Mouse (Mus musculus): ENCODE results near the gene Muc15. TPM values are rescaled to one million over a fixed set of nuclear protein-coding genes. Genes with fewer than 3 reads are reported as not detected.

Gene Muc15
- polyA plus RNA-seq (2015; fragmentation: Nextera tagmentation; extraction: Ambion mirVana): 6.8 and 7.2 TPM in 2 replicates

DNA sequence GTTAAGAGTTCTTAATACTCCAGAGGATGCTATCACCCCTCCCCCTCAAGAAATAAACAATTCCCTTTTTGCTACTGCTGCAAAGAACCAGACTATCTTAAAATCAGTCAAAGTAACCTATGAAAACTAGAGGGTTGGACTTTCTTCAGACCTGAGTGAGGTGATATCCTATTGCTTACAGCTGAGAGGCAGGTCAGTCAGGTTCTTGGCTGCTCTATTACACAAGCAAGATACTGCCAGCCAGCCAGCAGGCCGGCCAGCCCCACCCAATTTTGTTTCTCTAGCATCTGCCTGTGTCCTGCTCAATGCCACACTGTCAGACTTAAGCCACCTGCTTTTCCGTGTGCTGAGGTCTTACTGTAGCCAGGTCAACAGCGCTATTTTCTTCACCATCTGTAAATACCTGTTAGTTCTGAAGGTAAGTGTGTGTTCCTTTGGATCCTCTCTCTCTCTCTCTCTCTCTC, at the start of gene Muc15:
Gene Muc15, plus strand, starts transcription at position 51 of the 464 bp plus-strand sequence.
- no peak for TF ChIP-seq CTCF (IDR thresholded peaks at IDR 0.05; ENCODE audit: low read depth)
- no peak for TF ChIP-seq EP300 (optimal IDR thresholded peaks at IDR 0.05)
- Histone ChIP-seq H3K4me3 (ENCODE audit: low read depth, low read length) (no peak within 1 kb of the TSS), H3K4me2 (replicated peaks; ENCODE audit: low read depth) (no peak within 1 kb of the TSS), H3K36me3 (ENCODE audit: control insufficient read depth, insufficient read depth, low read length) (no peaks in the 10 kb centered on the region), H3K4me1 (replicated peaks; ENCODE audit: control insufficient read depth, insufficient read depth) (no peaks in the 10 kb centered on the region), H3K9me3 (ENCODE audit: control insufficient read depth, low read length) (no peaks in the 10 kb centered on the region), H3K9ac (ENCODE audit: low read length) (no peak within 1 kb of the TSS), H3K27me3 (ENCODE audit: control insufficient read depth, insufficient read depth, low read length) (no peaks in the 10 kb centered on the region), H3K27ac (replicated peaks) (no peak within 1 kb of the TSS)
- no peak for DNase-seq (ENCODE audit: low spot score)
- 44% methylated on average over 3 of the region's 3 CpGs for WGBS
- ATAC-seq (ENCODE audit: low FRiP score, low TSS enrichment): peak; percentile 42; the same call in 1 of the 2 replicates

GRCm38 (mm10) chr2:110709436-110709835, 11.7 kb upstream of the Muc15 start:
- Histone ChIP-seq H3K4me2 (replicated peaks; ENCODE audit: low read depth) (no peak overlapping the region), H3K27me3 (ENCODE audit: control insufficient read depth, insufficient read depth, low read length) (no peaks in the 10 kb centered on the region), H3K9ac (ENCODE audit: low read length) (no peak overlapping the region), H3K4me1 (replicated peaks; ENCODE audit: control insufficient read depth, insufficient read depth) (no peaks in the 10 kb centered on the region), H3K36me3 (ENCODE audit: control insufficient read depth, insufficient read depth, low read length) (no peaks in the 10 kb centered on the region), H3K27ac (replicated peaks) (peak overlapping the region; percentile 53; the same call in 1 of the 2 replicates), H3K4me3 (ENCODE audit: low read depth, low read length) (no peak overlapping the region), H3K9me3 (ENCODE audit: control insufficient read depth, low read length) (no peaks in the 10 kb centered on the region)
- WGBS: 86% methylated on average over 3 of the region's 3 CpGs
- no peak for TF ChIP-seq EP300 (optimal IDR thresholded peaks at IDR 0.05)
- TF ChIP-seq CTCF (IDR thresholded peaks at IDR 0.05; ENCODE audit: low read depth): no peak
- ATAC-seq (ENCODE audit: low FRiP score, low TSS enrichment) (no peak), DNase-seq (ENCODE audit: low spot score) (no peak)

DNA sequence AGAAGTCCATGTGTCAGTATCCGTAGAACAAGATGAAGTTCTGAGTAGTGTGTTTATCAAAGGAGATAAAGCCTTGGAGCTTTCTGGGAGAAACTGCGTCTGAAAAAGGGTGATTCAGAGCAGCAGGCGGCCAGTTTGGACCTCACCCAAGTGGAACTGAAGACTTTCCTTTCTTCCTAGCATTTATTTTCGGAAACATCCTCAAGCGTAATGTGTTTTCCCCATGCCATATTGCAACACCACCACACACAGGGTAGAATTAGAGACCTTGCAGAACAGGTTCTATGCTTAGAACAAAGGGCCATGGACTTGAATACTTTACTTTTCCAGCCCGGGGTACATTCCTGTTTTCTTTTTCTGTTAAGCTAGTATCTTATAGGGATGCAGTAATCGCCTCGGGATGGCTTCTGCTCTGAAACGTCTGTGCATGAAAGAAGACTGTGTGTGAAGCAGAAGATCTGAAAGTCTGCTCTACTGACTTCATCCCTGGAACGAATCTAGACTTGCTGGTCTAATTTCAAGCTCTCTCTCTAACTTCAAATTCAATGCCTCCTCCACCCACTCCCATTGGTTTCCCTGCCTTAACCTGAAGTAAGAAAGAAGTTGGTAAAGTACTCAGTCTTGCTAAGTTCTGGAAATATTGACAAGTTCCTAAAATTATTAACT, 11.0 kb upstream of the Muc15 start:
- WGBS: 35% methylated on average over 10 of the region's 10 CpGs
- no peak; the same call in 1 of the 2 replicates for ATAC-seq (ENCODE audit: low FRiP score, low TSS enrichment)
- Histone ChIP-seq H3K36me3 (ENCODE audit: control insufficient read depth, insufficient read depth, low read length) (no peaks in the 10 kb centered on the region), H3K27ac (replicated peaks) (peak overlapping the region; percentile 53; the same call in 1 of the 2 replicates), H3K4me3 (ENCODE audit: low read depth, low read length) (no peak overlapping the region), H3K9ac (ENCODE audit: low read length) (no peak overlapping the region), H3K9me3 (ENCODE audit: control insufficient read depth, low read length) (no peaks in the 10 kb centered on the region), H3K27me3 (ENCODE audit: control insufficient read depth, insufficient read depth, low read length) (no peaks in the 10 kb centered on the region), H3K4me1 (replicated peaks; ENCODE audit: control insufficient read depth, insufficient read depth) (no peaks in the 10 kb centered on the region), H3K4me2 (replicated peaks; ENCODE audit: low read depth) (no peak overlapping the region)
- DNase-seq (ENCODE audit: low spot score): no peak
- TF ChIP-seq EP300 (optimal IDR thresholded peaks at IDR 0.05): peak; percentile 66
- TF ChIP-seq CTCF (IDR thresholded peaks at IDR 0.05; ENCODE audit: low read depth): no peak

DNA sequence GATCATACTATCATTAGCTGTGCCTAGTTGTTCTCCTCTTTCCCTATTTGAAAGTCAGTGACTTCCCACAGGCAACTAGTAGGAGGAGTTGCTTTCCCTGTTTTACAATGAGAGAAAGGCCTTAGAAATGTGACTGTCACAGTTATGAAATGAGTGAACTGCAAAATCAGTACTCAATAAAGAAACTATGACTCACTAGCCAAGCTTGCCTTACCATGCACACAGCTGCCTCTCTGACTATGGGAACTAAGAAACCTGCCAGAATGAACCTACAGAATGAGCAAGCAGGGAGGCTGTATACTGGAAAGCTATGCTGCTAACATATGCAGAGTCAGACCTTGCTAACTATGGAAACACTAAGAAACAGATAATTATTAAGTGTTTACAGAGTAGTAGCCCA, 2.1 kb upstream of the Muc15 start:
- no peaks in the 10 kb centered on the region for H3K27me3 ChIP-seq (ENCODE audit: control insufficient read depth, insufficient read depth, low read length)

GRCm38 (mm10) chr2:110722208-110722607, 1.1 kb downstream of the Muc15 start:
- no peaks in the 10 kb centered on the region for H3K4me1 ChIP-seq (replicated peaks; ENCODE audit: control insufficient read depth, insufficient read depth)
- no peak for ATAC-seq (ENCODE audit: low FRiP score, low TSS enrichment)
- 76% methylated on average over 1 of the region's 1 CpGs for WGBS

More for the DNA sequence above, 2.1 kb upstream of the Muc15 start:
- TF ChIP-seq CTCF (IDR thresholded peaks at IDR 0.05; ENCODE audit: low read depth): no peak
- TF ChIP-seq EP300 (optimal IDR thresholded peaks at IDR 0.05): no peak
- H3K4me3 ChIP-seq (ENCODE audit: low read depth, low read length): no peak overlapping the region
- no peaks in the 10 kb centered on the region for H3K36me3 ChIP-seq (ENCODE audit: control insufficient read depth, insufficient read depth, low read length)
- no peak overlapping the region for H3K4me2 ChIP-seq (replicated peaks; ENCODE audit: low read depth)
- ATAC-seq (ENCODE audit: low FRiP score, low TSS enrichment): no peak
- DNase-seq (ENCODE audit: low spot score): no peak
- H3K27ac ChIP-seq (replicated peaks): no peak overlapping the region
- H3K4me1 ChIP-seq (replicated peaks; ENCODE audit: control insufficient read depth, insufficient read depth): no peaks in the 10 kb centered on the region
- H3K9me3 ChIP-seq (ENCODE audit: control insufficient read depth, low read length): no peaks in the 10 kb centered on the region
- no peak overlapping the region for H3K9ac ChIP-seq (ENCODE audit: low read length)

DNA sequence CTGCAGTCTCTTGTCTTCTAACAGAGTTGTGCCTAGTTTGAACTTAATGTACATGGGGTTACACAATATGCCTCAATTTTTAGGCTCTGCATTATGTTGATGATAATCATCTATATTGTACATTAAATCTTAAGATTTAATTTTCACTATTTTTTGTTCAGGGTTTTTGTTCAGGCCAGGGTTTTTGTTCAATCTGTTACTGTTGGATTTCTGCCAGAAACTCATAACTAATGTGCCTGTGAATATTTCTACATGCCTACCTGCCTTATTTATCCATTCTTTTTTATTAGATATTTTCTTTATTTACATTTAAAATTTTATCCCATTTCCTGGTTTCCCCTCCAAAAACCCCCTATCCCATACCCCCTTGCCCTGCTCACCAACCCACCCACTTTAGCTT, 5.0 kb downstream of the Muc15 start:
- H3K9ac ChIP-seq (ENCODE audit: low read length): no peak overlapping the region
- no peak overlapping the region for H3K27ac ChIP-seq (replicated peaks)
- H3K4me1 ChIP-seq (replicated peaks; ENCODE audit: control insufficient read depth, insufficient read depth): no peaks in the 10 kb centered on the region
- DNase-seq (ENCODE audit: low spot score) (no peak), ATAC-seq (ENCODE audit: low FRiP score, low TSS enrichment) (no peak)
- H3K36me3 ChIP-seq (ENCODE audit: control insufficient read depth, insufficient read depth, low read length): no peaks in the 10 kb centered on the region
- H3K4me3 ChIP-seq (ENCODE audit: low read depth, low read length): no peak overlapping the region
- no peak overlapping the region for H3K4me2 ChIP-seq (replicated peaks; ENCODE audit: low read depth)
- TF ChIP-seq CTCF (IDR thresholded peaks at IDR 0.05; ENCODE audit: low read depth): no peak
- no peak for TF ChIP-seq EP300 (optimal IDR thresholded peaks at IDR 0.05)
- no peaks in the 10 kb centered on the region for H3K27me3 ChIP-seq (ENCODE audit: control insufficient read depth, insufficient read depth, low read length)
- H3K9me3 ChIP-seq (ENCODE audit: control insufficient read depth, low read length): no peaks in the 10 kb centered on the region

More at GRCm38 (mm10) chr2:110722208-110722607, 1.1 kb downstream of the Muc15 start:
- no peak for DNase-seq (ENCODE audit: low spot score)
- Histone ChIP-seq H3K4me3 (ENCODE audit: low read depth, low read length) (no peak overlapping the region), H3K4me2 (replicated peaks; ENCODE audit: low read depth) (no peak overlapping the region), H3K36me3 (ENCODE audit: control insufficient read depth, insufficient read depth, low read length) (no peaks in the 10 kb centered on the region), H3K27ac (replicated peaks) (no peak overlapping the region), H3K9me3 (ENCODE audit: control insufficient read depth, low read length) (no peaks in the 10 kb centered on the region), H3K27me3 (ENCODE audit: control insufficient read depth, insufficient read depth, low read length) (no peaks in the 10 kb centered on the region), H3K9ac (ENCODE audit: low read length) (no peak overlapping the region)
- TF ChIP-seq CTCF (IDR thresholded peaks at IDR 0.05; ENCODE audit: low read depth): no peak
- TF ChIP-seq EP300 (optimal IDR thresholded peaks at IDR 0.05): no peak

All from stomach, postnatal 0 days (tissue).